Mouse (Mus musculus) myocyte (in vitro differentiated cells): Measurements from ENCODE around the gene Lrsam1.

Experiments
- CEBPB ChIP-seq: IDR thresholded peaks from 2 replicates; pipeline ENCODE4 v1.6.1; 2011; ENCODE audit warnings: mild to moderate bottlenecking, moderate library complexity; ENCODE audit not compliant: poor library complexity, insufficient read depth, severe bottlenecking
- E2F4 ChIP-seq: IDR thresholded peaks from one replicate; pipeline ENCODE4 v1.6.1; 2011; ENCODE audit warnings: mild to moderate bottlenecking, control low read depth, moderate library complexity; ENCODE audit not compliant: insufficient read depth
- MAX ChIP-seq: IDR thresholded peaks from one replicate; pipeline ENCODE4 v1.6.1; 2011; ENCODE audit warnings: low read depth, mild to moderate bottlenecking, control low read depth
- MYOD1 ChIP-seq, 3 experiments: IDR thresholded peaks; one replicate each; pipeline ENCODE4 v1.6.1; 2011; ENCODE audit warnings: control low read depth in 2 of 3, low read depth in 2 of 3, mild to moderate bottlenecking in 2 of 3, moderate library complexity in 1 of 3; ENCODE audit not compliant: insufficient read length in 2 of 3, control insufficient read depth in 1 of 3
- MYOG ChIP-seq, 3 experiments: IDR thresholded peaks; one replicate each; pipeline ENCODE4 v1.6.1; 2011; ENCODE audit warnings: control low read depth in 2 of 3, low read depth in 2 of 3, mild to moderate bottlenecking in 2 of 3; ENCODE audit not compliant: insufficient read length in 2 of 3, control insufficient read depth in 1 of 3, insufficient read depth in 1 of 3
- POLR2A ChIP-seq: IDR thresholded peaks from one replicate; pipeline ENCODE4 v1.6.1; 2011; ENCODE audit warnings: low read depth, mild to moderate bottlenecking, control low read depth, moderate library complexity; ENCODE audit not compliant: insufficient read length
- POLR2AphosphoS2 ChIP-seq: IDR thresholded peaks from one replicate; pipeline ENCODE4 v1.6.1; 2011; ENCODE audit warnings: low read depth, control low read depth; ENCODE audit not compliant: insufficient read length
- REST ChIP-seq: IDR thresholded peaks from one replicate; pipeline ENCODE4 v1.6.1; 2011; ENCODE audit warnings: mild to moderate bottlenecking, control low read depth, moderate library complexity; ENCODE audit not compliant: insufficient read depth, insufficient read length
- SRF ChIP-seq: IDR thresholded peaks from one replicate; pipeline ENCODE4 v1.6.1; 2011; ENCODE audit warnings: low read depth; ENCODE audit not compliant: control insufficient read depth, insufficient read length
- TCF12 ChIP-seq: IDR thresholded peaks from one replicate; pipeline ENCODE4 v1.6.1; 2011; ENCODE audit warnings: mild to moderate bottlenecking, control low read depth; ENCODE audit not compliant: poor library complexity, insufficient read depth, severe bottlenecking
- TCF3 ChIP-seq: IDR thresholded peaks from one replicate; pipeline ENCODE4 v1.6.1; 2011; ENCODE audit warnings: low read depth, control low read depth; ENCODE audit not compliant: insufficient read length
- USF1 ChIP-seq: IDR thresholded peaks from one replicate; pipeline ENCODE4 v1.6.1; 2011; ENCODE audit warnings: low read depth, mild to moderate bottlenecking, control low read depth, moderate library complexity

DNA sequence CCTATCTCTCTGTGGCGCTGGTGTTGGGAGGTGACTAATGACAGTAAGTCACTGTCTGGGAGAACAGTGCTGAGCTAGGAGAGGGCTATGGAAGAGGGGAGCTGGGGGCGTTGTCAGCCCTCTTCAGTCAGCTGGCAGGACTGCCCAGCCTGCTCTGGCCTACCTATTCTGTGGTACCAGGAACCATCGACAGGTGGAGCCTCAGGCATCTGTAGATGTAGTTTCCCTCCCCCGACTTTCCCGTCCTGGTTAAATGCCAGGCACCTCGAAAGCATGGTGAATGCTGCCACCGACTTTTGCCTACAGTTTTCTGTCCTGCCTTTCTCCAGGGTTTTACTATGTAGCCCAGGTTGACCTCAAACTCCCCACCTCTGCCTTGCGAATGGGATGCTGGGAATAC is 4.1 kb downstream of the Lrsam1 start:
- no peak for TF ChIP-seq E2F4
- no peak for TF ChIP-seq POLR2A
- TF ChIP-seq MAX: no peak
- TF ChIP-seq TCF12: no peak
- no peak for TF ChIP-seq POLR2AphosphoS2
- TF ChIP-seq MYOD1 (IDR thresholded peaks at IDR 0.05; ENCODE audit: control insufficient read depth in 1 of 3, insufficient read length in 2 of 3, low read depth in 2 of 3): no peak
- TF ChIP-seq USF1: no peak
- TF ChIP-seq REST: no peak
- TF ChIP-seq SRF: no peak
- TF ChIP-seq MYOG (IDR thresholded peaks at IDR 0.05; ENCODE audit: control insufficient read depth in 1 of 3, insufficient read depth in 1 of 3, insufficient read length in 2 of 3, low read depth in 2 of 3): no peak
- no peak for TF ChIP-seq CEBPB
- no peak for TF ChIP-seq TCF3
